Mouse (Mus musculus) brain, embryonic 14.5 days (tissue): Measurements from ENCODE around the gene Dclk1.

Experiments
- CTCF ChIP-seq: fragments of 200-500 bp; IDR thresholded peaks from 2 replicates; pipeline ENCODE4 v1.5.1; 2012; ENCODE audit warnings: inconsistent platforms, mild to moderate bottlenecking, moderate library complexity, borderline replicate concordance; ENCODE audit not compliant: insufficient read depth, insufficient read length; ENCODE audit errors: extremely low read depth
- POLR2A ChIP-seq: fragments of 200-500 bp; IDR thresholded peaks from 2 replicates; pipeline ENCODE4 v1.6.1; 2012; ENCODE audit warnings: mild to moderate bottlenecking, inconsistent platforms, borderline replicate concordance; ENCODE audit not compliant: poor library complexity, insufficient read depth, insufficient read length, severe bottlenecking; ENCODE audit errors: extremely low read depth

GRCm38 (mm10) chr3:55320572-55320971, 78.4 kb downstream of the Dclk1 start:
- no peak for TF ChIP-seq CTCF
- TF ChIP-seq POLR2A = no peak
